Mouse (Mus musculus) heart, embryonic 14.5 days (tissue): Measurements from ENCODE around the gene Ppard. TPM values are rescaled to one million over a fixed set of nuclear protein-coding genes. Genes with fewer than 3 reads are reported as not detected.

Experiments used
- ATAC-seq: fragments of 200-750 bp; cut with Nextera tagmentation; 2 replicates; pipeline ENCODE4 v1.8.0; 2017; ENCODE audit warnings: low read depth, moderate TSS enrichment; ENCODE audit not compliant: insufficient number of reproducible peaks, insufficient read depth, low FRiP score
- H3K27ac ChIP-seq, 2 experiments: fragments of 200-500 bp in 1 of 2; fragments of 300-500 bp in 1 of 2; sonication (generic) in 1 of 2; replicated peaks in 1 of 2; 2 replicates each; pipeline ENCODE4 v1.5.1; 2012 to 2014; ENCODE audit warnings: low read depth in 2 of 2, low read length in 2 of 2, control low read depth in 1 of 2, mild to moderate bottlenecking in 1 of 2, mixed read lengths in 1 of 2; ENCODE audit not compliant: control insufficient read depth in 1 of 2, insufficient read depth in 1 of 2
- H3K27me3 ChIP-seq: fragments of 300-500 bp; sonication (generic); 2 replicates; pipeline ENCODE4 v1.6.1; 2014; ENCODE audit warnings: mild to moderate bottlenecking, low read length, control low read depth; ENCODE audit not compliant: control insufficient read depth, insufficient read depth
- H3K36me3 ChIP-seq: fragments of 300-500 bp; sonication (generic); 2 replicates; pipeline ENCODE4 v1.6.1; 2014; ENCODE audit warnings: mild to moderate bottlenecking, control low read depth, low read length, mixed read lengths; ENCODE audit not compliant: control insufficient read depth, insufficient read depth
- H3K4me1 ChIP-seq, 2 experiments: fragments of 200-500 bp in 1 of 2; fragments of 300-500 bp in 1 of 2; sonication (generic) in 1 of 2; 2 replicates each; pipeline ENCODE4 v1.6.1; 2012 to 2014; ENCODE audit warnings: low read length in 2 of 2, control low read depth in 1 of 2, mixed read lengths in 1 of 2; ENCODE audit not compliant: control insufficient read depth in 2 of 2, insufficient read depth in 2 of 2
- H3K4me2 ChIP-seq: fragments of 300-500 bp; sonication (generic); 2 replicates; pipeline ENCODE4 v1.6.1; 2014; ENCODE audit warnings: mild to moderate bottlenecking, low read length
- H3K4me3 ChIP-seq, 2 experiments: fragments of 200-500 bp in 1 of 2; fragments of 300-500 bp in 1 of 2; sonication (generic) in 1 of 2; 2 replicates each; pipeline ENCODE4 v1.5.1; 2012 to 2014; ENCODE audit warnings: low read length in 2 of 2, mild to moderate bottlenecking in 2 of 2, control low read depth in 1 of 2, low read depth in 1 of 2, moderate library complexity in 1 of 2; ENCODE audit not compliant: control insufficient read depth in 1 of 2, insufficient read depth in 1 of 2
- H3K9ac ChIP-seq: fragments of 300-500 bp; sonication (generic); 2 replicates; pipeline ENCODE4 v1.6.1; 2014; ENCODE audit warnings: mild to moderate bottlenecking, low read length
- H3K9me3 ChIP-seq: fragments of 300-500 bp; sonication (generic); 2 replicates; pipeline ENCODE4 v1.6.1; 2016; ENCODE audit warnings: low read length, control low read depth; ENCODE audit not compliant: control insufficient read depth
- WGBS: fragments of 180-500 bp; shearing (Covaris S2); extraction: QIAGEN DNeasy Blood & Tissue Kit; methylation state at CpG from one replicate; pipeline ENCODE4 v1.1.7; 2014; 5-methylcytosine and 5-hydroxymethylcytosine counted together
- polyA plus RNA-seq: library from polyadenylated mRNA; unstranded; fragments of >200 nt; fragmentation: Nextera tagmentation; extraction: Ambion mirVana; gene quantifications from 2 replicates; pipeline ENCODE4 v1.2.1, GENCODE M21; 2014

Ppard gene
- polyA plus RNA-seq, 1 experiment from 2014 or later: 2.2 TPM

DNA sequence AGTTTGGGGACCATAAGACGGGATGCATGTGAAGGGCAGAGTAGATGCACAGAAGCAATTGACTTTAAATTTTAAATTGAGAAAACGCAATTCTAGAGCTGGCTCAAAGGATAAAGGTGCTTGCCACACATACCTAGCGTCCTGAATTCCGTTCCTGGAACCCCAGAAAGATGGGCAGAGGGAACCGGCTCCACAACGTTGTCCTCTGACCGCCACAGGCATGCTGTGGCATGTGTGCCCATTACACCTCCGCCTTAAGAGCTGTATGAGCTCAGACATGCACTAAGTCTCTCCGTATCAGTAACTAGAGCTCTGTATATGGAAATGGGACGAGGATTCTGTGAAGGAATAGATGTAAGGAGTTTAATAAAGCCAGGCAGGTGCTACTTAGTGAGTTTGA, 7.9 kb upstream of the Ppard start:
- no peaks in the 10 kb centered on the region for H3K9me3 ChIP-seq
- no peaks in the 10 kb centered on the region for H3K36me3 ChIP-seq
- H3K9ac ChIP-seq: no peak overlapping the region
- no peak overlapping the region for H3K4me3 ChIP-seq
- no peak overlapping the region for H3K4me2 ChIP-seq
- 88% methylated on average over 10 of the region's 10 CpGs for WGBS
- no peak overlapping the region for H3K27ac ChIP-seq
- H3K4me1 ChIP-seq: peaks cover 5 to 9% of the 10 kb centered on the region in 2 experiments; a peak in 3 of 4 replicates
- ATAC-seq: no peak
- no peaks in the 10 kb centered on the region for H3K27me3 ChIP-seq

DNA sequence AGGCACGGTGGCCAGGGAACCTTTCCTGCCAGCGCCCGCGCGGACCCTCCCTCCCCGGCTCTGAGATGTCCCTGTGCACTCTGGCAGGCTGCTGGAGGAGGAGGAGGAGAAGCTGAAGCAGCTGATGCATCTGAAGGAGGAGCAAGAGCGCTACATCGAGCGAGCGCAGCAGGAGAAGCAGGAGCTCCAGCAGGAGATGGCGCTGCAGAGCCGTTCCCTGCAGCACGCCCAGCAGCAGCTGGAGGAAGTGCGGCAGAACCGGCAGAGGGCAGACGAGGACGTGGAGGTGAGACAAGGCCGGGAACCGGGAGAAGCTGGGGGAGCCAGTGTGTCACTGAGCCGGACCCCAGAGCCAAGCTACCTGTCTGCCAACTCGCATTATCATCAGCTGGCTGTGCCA, 6.5 kb upstream of the Ppard start:
- peak overlapping the region; percentile 26 to 34; a peak in 2 of 4 replicates for H3K4me3 ChIP-seq
- H3K36me3 ChIP-seq: no peaks in the 10 kb centered on the region
- peak overlapping the region; percentile 25; the same call in 1 of the 2 replicates for H3K9ac ChIP-seq
- peaks cover 5 to 9% of the 10 kb centered on the region in 2 experiments; a peak in 3 of 4 replicates for H3K4me1 ChIP-seq
- H3K4me2 ChIP-seq: peak overlapping the region; percentile 63
- H3K27ac ChIP-seq: no peak overlapping the region
- H3K9me3 ChIP-seq: no peaks in the 10 kb centered on the region
- 2% methylated on average over 21 of the region's 21 CpGs for WGBS
- peak; percentile 32; the same call in 1 of the 2 replicates for ATAC-seq
- H3K27me3 ChIP-seq: no peaks in the 10 kb centered on the region

DNA sequence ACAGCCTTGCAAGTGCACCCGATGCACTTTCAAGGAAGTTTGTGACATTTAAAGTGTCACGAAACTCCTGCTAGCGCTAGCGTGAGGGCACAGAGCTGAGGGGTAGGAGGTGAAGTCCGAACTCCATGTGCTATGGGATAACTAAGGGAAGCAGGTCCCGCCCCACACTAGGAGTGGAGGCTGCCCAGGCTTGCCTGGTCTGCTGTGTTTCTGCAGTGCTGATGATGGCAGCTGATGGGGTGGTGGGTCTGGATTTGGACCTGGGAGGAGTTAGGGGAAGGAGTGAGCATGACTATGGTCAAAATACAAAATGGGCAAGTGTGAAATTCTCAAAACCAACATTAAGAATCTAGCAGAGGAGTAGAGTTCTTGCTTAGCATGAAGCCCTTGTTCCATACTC, 2.0 kb upstream of the Ppard start:
- Histone ChIP-seq H3K9me3 (no peaks in the 10 kb centered on the region), H3K4me2 (no peak overlapping the region), H3K4me1 (peaks cover 3 to 16% of the 10 kb centered on the region in 2 experiments; a peak in 3 of 4 replicates), H3K27ac (no peak overlapping the region), H3K36me3 (no peaks in the 10 kb centered on the region), H3K9ac (no peak overlapping the region), H3K27me3 (no peaks in the 10 kb centered on the region), H3K4me3 (no peak overlapping the region)
- 74% methylated on average over 6 of the region's 6 CpGs for WGBS
- no peak for ATAC-seq

DNA sequence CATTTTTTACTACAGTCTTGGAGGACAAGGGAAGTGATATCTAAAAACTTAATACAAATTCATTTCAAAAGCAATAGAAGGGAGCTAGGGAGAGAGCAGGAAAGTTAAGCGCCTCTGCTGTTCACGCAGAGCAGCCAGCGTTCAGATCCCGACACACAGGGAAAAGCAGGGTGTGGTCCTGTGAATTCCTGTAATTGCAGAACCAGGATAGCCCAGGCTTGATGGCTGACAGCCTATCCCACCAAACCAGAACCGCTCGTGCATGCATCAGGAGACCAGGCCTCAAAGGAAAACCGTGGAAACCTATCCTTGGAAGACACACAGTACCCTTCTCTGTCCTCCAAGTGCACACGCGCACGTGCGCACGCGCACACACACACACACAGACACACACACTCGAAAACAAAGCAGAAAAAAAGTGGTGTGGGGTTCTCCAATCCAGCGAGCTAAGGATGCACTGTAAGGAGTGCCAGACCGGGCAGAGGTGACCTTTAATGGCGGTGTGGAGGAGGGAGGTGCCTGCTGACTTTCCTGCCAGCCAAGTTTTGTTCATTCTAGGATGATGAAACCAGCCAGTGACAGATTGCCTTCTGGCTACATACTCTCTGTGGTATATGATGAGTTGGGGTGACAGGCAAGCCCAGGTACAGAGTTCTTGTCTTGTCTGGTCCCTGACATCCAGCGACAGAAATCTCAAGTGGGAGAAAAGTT, 1.3 kb upstream of the Ppard start:
- H3K4me2 ChIP-seq: no peak overlapping the region
- no peak overlapping the region for H3K27ac ChIP-seq
- no peaks in the 10 kb centered on the region for H3K27me3 ChIP-seq
- H3K9ac ChIP-seq: no peak overlapping the region
- no peak for ATAC-seq
- WGBS: 79% methylated on average over 18 of the region's 18 CpGs
- H3K36me3 ChIP-seq: no peaks in the 10 kb centered on the region
- H3K9me3 ChIP-seq: no peaks in the 10 kb centered on the region
- no peak overlapping the region for H3K4me3 ChIP-seq
- peaks cover 3 to 16% of the 10 kb centered on the region in 2 experiments; a peak in 3 of 4 replicates for H3K4me1 ChIP-seq

DNA sequence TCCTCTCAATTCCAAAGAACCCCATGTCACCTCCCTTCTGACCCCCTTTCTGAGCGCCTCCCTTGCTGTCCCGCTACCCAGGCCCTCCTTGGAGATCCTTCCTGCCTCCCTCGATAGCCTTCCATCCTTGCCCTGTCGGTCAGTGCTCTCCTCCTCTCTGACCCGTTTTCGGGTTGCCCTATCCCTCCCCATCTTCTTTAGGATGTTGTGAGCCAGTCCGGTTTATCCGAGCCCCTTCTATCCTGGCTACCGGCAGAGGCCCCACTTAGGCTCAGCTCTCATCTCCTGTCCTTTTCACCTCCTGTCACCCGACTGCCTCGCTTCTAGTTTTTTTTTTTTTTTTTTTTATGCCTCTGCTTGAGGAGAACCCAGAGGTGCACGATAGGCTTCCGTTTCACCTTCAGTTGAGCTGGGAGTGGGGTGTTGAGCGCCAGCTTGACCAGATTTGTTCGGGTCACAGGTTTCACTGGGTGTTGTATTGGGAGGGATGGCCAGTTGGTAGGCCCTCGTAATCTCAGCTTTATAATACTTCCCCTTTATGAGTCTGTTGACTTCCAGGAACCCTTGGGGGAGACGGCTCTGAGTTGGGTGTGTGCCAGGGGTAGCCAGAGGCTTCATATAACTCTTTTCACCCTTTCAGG, 711 bp downstream of the Ppard start:
- no peaks in the 10 kb centered on the region for H3K9me3 ChIP-seq
- H3K27me3 ChIP-seq: no peaks in the 10 kb centered on the region
- H3K27ac ChIP-seq: peak overlapping the region; percentile 50 to 84; a peak in 3 of 4 replicates
- 5% methylated on average over 17 of the region's 17 CpGs for WGBS
- H3K4me3 ChIP-seq: peak overlapping the region; percentile 87 to 88
- H3K4me2 ChIP-seq: peak overlapping the region; percentile 89
- H3K36me3 ChIP-seq: 0 out of 2 replicates have a peak, but pooled peaks cover 7% of the 10 kb centered on the region
- no peak for ATAC-seq
- peaks cover 3 to 12% of the 10 kb centered on the region in 2 experiments; a peak in 3 of 4 replicates for H3K4me1 ChIP-seq
- peak overlapping the region; percentile 96 for H3K9ac ChIP-seq

DNA sequence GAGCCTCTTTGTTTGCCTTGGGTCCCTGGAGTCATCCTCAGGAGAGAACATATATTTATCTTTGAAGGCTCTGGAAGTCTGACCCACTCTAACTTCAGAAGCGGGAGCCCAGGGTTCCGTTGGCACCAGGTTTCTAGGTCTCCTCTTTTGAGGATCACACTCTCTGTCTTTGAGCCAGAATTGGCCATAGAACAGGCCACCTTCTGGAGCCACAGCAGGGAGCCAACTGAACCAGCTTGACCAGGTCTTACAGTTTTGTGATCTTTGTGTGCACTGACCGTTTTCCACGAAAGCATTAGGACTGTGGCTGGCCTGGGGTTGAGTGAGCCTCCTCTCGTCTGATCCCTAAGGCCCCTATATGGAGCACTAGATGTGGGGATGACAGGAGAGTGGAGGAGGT, 2.1 kb downstream of the Ppard start:
- Histone ChIP-seq H3K9ac (0 out of 2 replicates have a peak overlapping the region, but pooled peaks have one; percentile 38), H3K4me1 (peaks cover 3 to 12% of the 10 kb centered on the region in 2 experiments; a peak in 3 of 4 replicates), H3K4me3 (no peak overlapping the region), H3K27me3 (no peaks in the 10 kb centered on the region), H3K27ac (no peak overlapping the region), H3K36me3 (peaks cover 12% of the 10 kb centered on the region; the same call in 1 of the 2 replicates), H3K4me2 (no peak overlapping the region), H3K9me3 (no peaks in the 10 kb centered on the region)
- ATAC-seq: no peak
- WGBS: 91% methylated on average over 5 of the region's 5 CpGs

DNA sequence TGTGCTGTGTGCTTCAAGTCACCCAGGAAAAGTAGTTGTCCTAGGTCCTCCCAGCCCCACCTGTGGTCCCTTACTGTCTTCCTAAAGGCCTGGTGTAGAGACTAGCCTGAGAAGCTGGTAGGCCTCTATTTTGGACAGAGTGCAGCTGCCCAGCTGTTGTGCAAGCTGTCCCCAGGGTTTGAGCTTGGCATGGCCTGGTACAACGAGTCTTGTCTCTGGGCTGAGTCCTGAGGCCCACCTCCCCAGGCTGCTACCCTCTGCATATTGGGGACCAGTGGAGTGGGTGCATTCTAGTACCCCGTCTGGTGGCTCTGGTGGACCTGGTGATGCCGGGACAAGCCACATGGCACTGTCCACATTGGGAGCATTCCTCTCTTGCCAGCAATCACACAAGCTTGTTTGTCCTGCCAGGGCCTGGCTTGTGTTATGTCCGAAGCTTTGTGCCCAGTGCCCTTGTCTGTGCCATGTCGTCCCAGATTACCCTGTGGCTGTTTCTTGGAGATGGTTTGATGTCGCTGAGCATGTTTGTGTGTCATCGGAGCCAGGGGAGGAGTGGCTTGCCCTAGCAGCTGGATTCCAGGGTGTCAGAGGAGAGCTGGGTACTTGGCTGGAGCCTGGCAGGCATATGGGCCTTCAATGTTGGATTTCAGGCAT, 3.6 kb downstream of the Ppard start:
- ATAC-seq: no peak
- WGBS: 76% methylated on average over 7 of the region's 7 CpGs
- no peaks in the 10 kb centered on the region for H3K27me3 ChIP-seq

More for the DNA sequence above, 3.6 kb downstream of the Ppard start:
- no peak overlapping the region for H3K9ac ChIP-seq
- H3K9me3 ChIP-seq: no peaks in the 10 kb centered on the region
- H3K4me3 ChIP-seq: no peak overlapping the region
- no peak overlapping the region for H3K4me2 ChIP-seq
- H3K27ac ChIP-seq: no peak overlapping the region
- H3K36me3 ChIP-seq: peaks cover 18% of the 10 kb centered on the region; the same call in 1 of the 2 replicates
- peaks cover 3 to 12% of the 10 kb centered on the region in 2 experiments; a peak in 3 of 4 replicates for H3K4me1 ChIP-seq
